Mouse (Mus musculus) myocyte (in vitro differentiated cells): ENCODE results near the gene 1600014C10Rik. TPM values are rescaled to one million over a fixed set of nuclear protein-coding genes. Genes with fewer than 3 reads are reported as not detected.

Source experiments
- H3K27me3 ChIP-seq: one replicate; pipeline ENCODE4 v1.6.1; 2011; ENCODE audit not compliant: control insufficient read depth, insufficient read depth, insufficient read length
- H3K36me3 ChIP-seq: one replicate; pipeline ENCODE4 v1.6.1; 2011; ENCODE audit not compliant: control insufficient read depth, insufficient read depth
- H3K4me2 ChIP-seq: one replicate; pipeline ENCODE4 v1.6.1; 2011; ENCODE audit warnings: low read depth, control low read depth
- H3K4me3 ChIP-seq: one replicate; pipeline ENCODE4 v1.5.1; 2011; ENCODE audit warnings: mild to moderate bottlenecking, control low read depth, moderate library complexity
- H3K79me2 ChIP-seq: one replicate; pipeline ENCODE4 v1.6.1; 2011; ENCODE audit not compliant: control insufficient read depth, insufficient read depth
- H3ac ChIP-seq: one replicate; pipeline ENCODE4 v1.6.1; 2011; ENCODE audit not compliant: control insufficient read depth, insufficient read length
- CEBPB ChIP-seq: IDR thresholded peaks from 2 replicates; pipeline ENCODE4 v1.6.1; 2011; ENCODE audit warnings: mild to moderate bottlenecking, moderate library complexity; ENCODE audit not compliant: poor library complexity, insufficient read depth, severe bottlenecking
- E2F4 ChIP-seq: IDR thresholded peaks from one replicate; pipeline ENCODE4 v1.6.1; 2011; ENCODE audit warnings: mild to moderate bottlenecking, control low read depth, moderate library complexity; ENCODE audit not compliant: insufficient read depth
- MAX ChIP-seq: IDR thresholded peaks from one replicate; pipeline ENCODE4 v1.6.1; 2011; ENCODE audit warnings: low read depth, mild to moderate bottlenecking, control low read depth
- MYOD1 ChIP-seq, 3 experiments: IDR thresholded peaks; one replicate each; pipeline ENCODE4 v1.6.1; 2011; ENCODE audit warnings: control low read depth in 2 of 3, low read depth in 2 of 3, mild to moderate bottlenecking in 2 of 3, moderate library complexity in 1 of 3; ENCODE audit not compliant: insufficient read length in 2 of 3, control insufficient read depth in 1 of 3
- MYOG ChIP-seq, 3 experiments: IDR thresholded peaks; one replicate each; pipeline ENCODE4 v1.6.1; 2011; ENCODE audit warnings: control low read depth in 2 of 3, low read depth in 2 of 3, mild to moderate bottlenecking in 2 of 3; ENCODE audit not compliant: insufficient read length in 2 of 3, control insufficient read depth in 1 of 3, insufficient read depth in 1 of 3
- POLR2A ChIP-seq: IDR thresholded peaks from one replicate; pipeline ENCODE4 v1.6.1; 2011; ENCODE audit warnings: low read depth, mild to moderate bottlenecking, control low read depth, moderate library complexity; ENCODE audit not compliant: insufficient read length
- POLR2AphosphoS2 ChIP-seq: IDR thresholded peaks from one replicate; pipeline ENCODE4 v1.6.1; 2011; ENCODE audit warnings: low read depth, control low read depth; ENCODE audit not compliant: insufficient read length
- REST ChIP-seq: IDR thresholded peaks from one replicate; pipeline ENCODE4 v1.6.1; 2011; ENCODE audit warnings: mild to moderate bottlenecking, control low read depth, moderate library complexity; ENCODE audit not compliant: insufficient read depth, insufficient read length
- SRF ChIP-seq: IDR thresholded peaks from one replicate; pipeline ENCODE4 v1.6.1; 2011; ENCODE audit warnings: low read depth; ENCODE audit not compliant: control insufficient read depth, insufficient read length
- TCF12 ChIP-seq: IDR thresholded peaks from one replicate; pipeline ENCODE4 v1.6.1; 2011; ENCODE audit warnings: mild to moderate bottlenecking, control low read depth; ENCODE audit not compliant: poor library complexity, insufficient read depth, severe bottlenecking
- TCF3 ChIP-seq: IDR thresholded peaks from one replicate; pipeline ENCODE4 v1.6.1; 2011; ENCODE audit warnings: low read depth, control low read depth; ENCODE audit not compliant: insufficient read length
- USF1 ChIP-seq: IDR thresholded peaks from one replicate; pipeline ENCODE4 v1.6.1; 2011; ENCODE audit warnings: low read depth, mild to moderate bottlenecking, control low read depth, moderate library complexity
- polyA plus RNA-seq: library from polyadenylated mRNA; unstranded; fragments of >200 nt; fragmentation: generic; extraction: Trizol; gene quantifications from one replicate; pipeline ENCODE4 v1.2.1, GENCODE M21; 2012; ENCODE audit warnings: missing spikeins

Gene 1600014C10Rik
- polyA plus RNA-seq, 1 experiment, result 5.1 TPM

GRCm38 (mm10) chr7:38214473-38215214 is 31.6 kb downstream of the 1600014C10Rik start:
- Histone ChIP-seq H3K79me2 (no peaks in the 10 kb centered on the region), H3K36me3 (no peaks in the 10 kb centered on the region), H3ac (no peak overlapping the region), H3K4me2 (no peak overlapping the region), H3K27me3 (no peaks in the 10 kb centered on the region), H3K4me3 (no peak overlapping the region)
- TF ChIP-seq TCF3, result no peak
- peak; percentile 18 for TF ChIP-seq POLR2AphosphoS2

- Histone ChIP-seq H3K4me2 (no peak overlapping the region), H3ac (no peak overlapping the region), H3K4me3 (no peak overlapping the region), H3K36me3 (no peaks in the 10 kb centered on the region), H3K79me2 (no peaks in the 10 kb centered on the region), H3K27me3 (no peaks in the 10 kb centered on the region)
- no peak for TF ChIP-seq USF1
- TF ChIP-seq POLR2A, result no peak
- no peak for TF ChIP-seq CEBPB
- TF ChIP-seq POLR2AphosphoS2, result no peak
- TF ChIP-seq E2F4, result no peak
- TF ChIP-seq MYOG (IDR thresholded peaks at IDR 0.05; ENCODE audit: control insufficient read depth in 1 of 3, insufficient read depth in 1 of 3, insufficient read length in 2 of 3, low read depth in 2 of 3), result no peak
- TF ChIP-seq SRF, result no peak
- TF ChIP-seq MYOD1 (IDR thresholded peaks at IDR 0.05; ENCODE audit: control insufficient read depth in 1 of 3, insufficient read length in 2 of 3, low read depth in 2 of 3), result no peak
- TF ChIP-seq TCF12, result no peak
- TF ChIP-seq TCF3, result no peak
These were observed 32.3 kb downstream of the 1600014C10Rik start for GRCm38 (mm10) chr7:38215281-38215680.

GRCm38 (mm10) chr7:38215697-38216096 is 32.7 kb downstream of the 1600014C10Rik start:
- TF ChIP-seq SRF (no peak), TCF3 (no peak), MYOD1 (IDR thresholded peaks at IDR 0.05; ENCODE audit: control insufficient read depth in 1 of 3, insufficient read length in 2 of 3, low read depth in 2 of 3) (no peak), POLR2A (no peak), MAX (no peak)
- H3K4me3 ChIP-seq, result no peak overlapping the region
- H3ac ChIP-seq, result no peak overlapping the region
- no peaks in the 10 kb centered on the region for H3K27me3 ChIP-seq
- no peak overlapping the region for H3K4me2 ChIP-seq
- no peaks in the 10 kb centered on the region for H3K79me2 ChIP-seq
- H3K36me3 ChIP-seq, result no peaks in the 10 kb centered on the region

GRCm38 (mm10) chr7:38217417-38218171 is 34.6 kb downstream of the 1600014C10Rik start:
- Histone ChIP-seq H3K27me3 (no peaks in the 10 kb centered on the region), H3K4me3 (no peak overlapping the region), H3K79me2 (peaks cover 3% of the 10 kb centered on the region), H3K4me2 (no peak overlapping the region), H3ac (no peak overlapping the region), H3K36me3 (no peaks in the 10 kb centered on the region)
- peak; percentile 29 for TF ChIP-seq USF1
- TF ChIP-seq MYOG (IDR thresholded peaks at IDR 0.05; ENCODE audit: control insufficient read depth in 1 of 3, insufficient read depth in 1 of 3, insufficient read length in 2 of 3, low read depth in 2 of 3), result no peak

- TF ChIP-seq POLR2A, result no peak
- TF ChIP-seq MAX, result no peak
- TF ChIP-seq USF1, result no peak
- Histone ChIP-seq H3ac (no peak overlapping the region), H3K4me2 (no peak overlapping the region), H3K27me3 (no peaks in the 10 kb centered on the region), H3K4me3 (no peak overlapping the region), H3K79me2 (peaks cover 13% of the 10 kb centered on the region), H3K36me3 (no peaks in the 10 kb centered on the region)
These were observed 35.8 kb downstream of the 1600014C10Rik start for GRCm38 (mm10) chr7:38218631-38219367.

GRCm38 (mm10) chr7:38219526-38219925 is 36.5 kb downstream of the 1600014C10Rik start:
- Histone ChIP-seq H3K4me3 (no peak overlapping the region), H3K79me2 (peaks cover 21% of the 10 kb centered on the region), H3K4me2 (no peak overlapping the region), H3K27me3 (no peaks in the 10 kb centered on the region), H3ac (no peak overlapping the region), H3K36me3 (no peaks in the 10 kb centered on the region)
- no peak for TF ChIP-seq TCF12
- no peak for TF ChIP-seq REST
- no peak for TF ChIP-seq CEBPB
- no peak for TF ChIP-seq USF1
- TF ChIP-seq MAX, result no peak
- no peak for TF ChIP-seq POLR2AphosphoS2
- TF ChIP-seq TCF3, result no peak
- TF ChIP-seq SRF, result no peak
- no peak for TF ChIP-seq MYOG (IDR thresholded peaks at IDR 0.05; ENCODE audit: control insufficient read depth in 1 of 3, insufficient read depth in 1 of 3, insufficient read length in 2 of 3, low read depth in 2 of 3)
- no peak for TF ChIP-seq MYOD1 (IDR thresholded peaks at IDR 0.05; ENCODE audit: control insufficient read depth in 1 of 3, insufficient read length in 2 of 3, low read depth in 2 of 3)
- TF ChIP-seq E2F4, result no peak
- TF ChIP-seq POLR2A, result no peak
